Mouse (Mus musculus) liver, adult 2 months (tissue): Measurements from ENCODE around the gene Rxfp4. TPM values are rescaled to one million over a fixed set of nuclear protein-coding genes. Genes with fewer than 3 reads are reported as not detected.

Source experiments
- DNase-seq: peaks from one replicate; pipeline ENCODE4 v3.0.0-alpha.2; 2011; ENCODE audit warnings: low read depth, low spot score; ENCODE audit errors: extremely low read depth
- H3K27ac ChIP-seq: fragments of 200-500 bp; replicated peaks from 2 replicates; pipeline ENCODE4 v1.5.1; 2012; ENCODE audit warnings: low read depth, mild to moderate bottlenecking, control low read depth, inconsistent platforms, low read length; ENCODE audit not compliant: insufficient read depth
- H3K27me3 ChIP-seq: fragments of 200-500 bp; 2 replicates; pipeline ENCODE4 v1.6.1; 2012; ENCODE audit warnings: mild to moderate bottlenecking, moderate library complexity, low read length, inconsistent platforms; ENCODE audit not compliant: control insufficient read depth, insufficient read depth
- H3K36me3 ChIP-seq: fragments of 200-500 bp; 2 replicates; pipeline ENCODE4 v1.6.1; 2012; ENCODE audit warnings: low read length, inconsistent platforms; ENCODE audit not compliant: control insufficient read depth, insufficient read depth
- H3K4me1 ChIP-seq: fragments of 200-500 bp; 2 replicates; pipeline ENCODE4 v1.6.1; 2011; ENCODE audit warnings: low read length; ENCODE audit not compliant: control insufficient read depth, insufficient read depth
- H3K4me3 ChIP-seq: fragments of 200-500 bp; 2 replicates; pipeline ENCODE4 v1.5.1; 2011; ENCODE audit warnings: low read depth, mild to moderate bottlenecking, control low read depth, low read length, moderate library complexity; ENCODE audit not compliant: insufficient read depth
- H3K79me2 ChIP-seq: fragments of 200-500 bp; 2 replicates; pipeline ENCODE4 v1.6.1; 2012; ENCODE audit warnings: inconsistent platforms, mild to moderate bottlenecking, low read length, moderate library complexity; ENCODE audit not compliant: control insufficient read depth, insufficient read depth
- H3K9ac ChIP-seq: fragments of 200-500 bp; 2 replicates; pipeline ENCODE4 v1.6.1; 2012; ENCODE audit warnings: low read depth, mild to moderate bottlenecking, control low read depth, inconsistent platforms, low read length
- CTCF ChIP-seq: fragments of 200-500 bp; IDR thresholded peaks from 2 replicates; pipeline ENCODE4 v1.5.1; 2011; ENCODE audit warnings: low read depth, low read length, control low read depth
- POLR2A ChIP-seq: fragments of 200-500 bp; IDR thresholded peaks from 2 replicates; pipeline ENCODE4 v1.6.1; 2011; ENCODE audit warnings: low read length, control low read depth; ENCODE audit not compliant: insufficient read depth; ENCODE audit errors: extremely low read depth
- WGBS: fragments of 180-500 bp; shearing (Covaris S2); methylation state at CpG from one replicate; pipeline ENCODE4 v1.1.7; 2018; 5-methylcytosine and 5-hydroxymethylcytosine counted together
- polyA plus RNA-seq: library from polyadenylated mRNA; depleted of rRNA; stranded (reverse); fragments of >200 nt; gene quantifications from 2 replicates; pipeline ENCODE4 v1.2.3, GENCODE M21; 2012
- total RNA-seq: library from RNA; depleted of rRNA; stranded (reverse); fragments of >200 nt; gene quantifications from 2 replicates; pipeline ENCODE4 v1.2.3, GENCODE M21; 2014

Rxfp4 gene
- total and polyA plus RNA-seq, 2 experiments = not detected

DNA sequence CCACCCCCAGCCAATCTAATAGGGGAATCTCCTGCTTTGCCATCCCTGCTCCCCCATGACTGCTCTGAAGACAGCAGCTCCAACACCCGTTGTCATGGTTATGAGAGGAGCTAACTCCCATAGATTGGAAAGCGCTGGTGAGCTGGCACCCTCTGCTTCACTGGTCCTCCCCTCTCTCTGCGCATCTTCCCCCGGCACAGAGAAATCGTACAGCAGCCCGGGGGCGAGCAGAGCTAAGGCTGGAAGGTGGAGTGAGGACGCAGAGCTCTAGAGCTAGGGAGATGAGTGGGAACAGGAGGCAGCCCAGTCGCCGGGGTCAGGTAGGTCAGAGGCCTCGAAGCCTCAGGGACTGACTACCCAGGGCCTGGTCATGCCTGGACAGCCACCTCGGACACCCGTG lies 23.7 kb downstream of the Rxfp4 start:
- Histone ChIP-seq H3K4me3 (no peak overlapping the region), H3K27me3 (no peaks in the 10 kb centered on the region), H3K27ac (no peak overlapping the region), H3K4me1 (peaks cover 2% of the 10 kb centered on the region; the same call in 1 of the 2 replicates), H3K79me2 (peaks cover 3% of the 10 kb centered on the region; the same call in 1 of the 2 replicates), H3K36me3 (no peaks in the 10 kb centered on the region), H3K9ac (no peak overlapping the region)
- no peak for DNase-seq
- WGBS = 83% methylated on average over 13 of the region's 13 CpGs
- TF ChIP-seq CTCF (no peak), POLR2A (no peak)

DNA sequence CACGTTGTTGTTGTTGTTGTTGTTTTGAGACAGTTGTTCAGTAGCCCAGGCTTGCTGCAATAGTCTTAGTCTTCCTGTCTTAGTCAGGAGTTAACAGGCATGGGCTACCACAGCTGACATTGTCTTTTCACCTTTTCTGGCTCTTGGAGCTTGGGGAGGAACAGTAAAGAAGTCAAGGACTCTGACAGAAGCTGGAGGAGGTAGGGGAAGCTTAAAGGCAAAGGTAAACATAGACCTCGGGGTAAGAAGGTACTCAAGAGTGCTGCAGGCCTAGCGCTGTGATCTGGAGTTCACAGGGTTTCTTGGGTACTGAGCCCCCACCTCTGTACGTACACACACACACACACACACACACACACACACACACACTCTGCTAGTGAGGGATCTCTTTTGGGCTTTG lies 24.2 kb downstream of the Rxfp4 start:
- H3K36me3 ChIP-seq = no peaks in the 10 kb centered on the region
- H3K4me1 ChIP-seq = peaks cover 2% of the 10 kb centered on the region; the same call in 1 of the 2 replicates
- WGBS = 46% methylated on average over 4 of the region's 4 CpGs
- no peak for DNase-seq
- peaks cover 3% of the 10 kb centered on the region; the same call in 1 of the 2 replicates for H3K79me2 ChIP-seq
- no peaks in the 10 kb centered on the region for H3K27me3 ChIP-seq
- H3K9ac ChIP-seq = no peak overlapping the region
- H3K4me3 ChIP-seq = no peak overlapping the region
- TF ChIP-seq POLR2A (no peak), CTCF (no peak)
- H3K27ac ChIP-seq = no peak overlapping the region

- no peak overlapping the region for H3K4me3 ChIP-seq
- peaks cover 2% of the 10 kb centered on the region; the same call in 1 of the 2 replicates for H3K4me1 ChIP-seq
- H3K36me3 ChIP-seq = no peaks in the 10 kb centered on the region
- TF ChIP-seq CTCF = no peak
- no peak for TF ChIP-seq POLR2A
- H3K27me3 ChIP-seq = no peaks in the 10 kb centered on the region
- peaks cover 3% of the 10 kb centered on the region; the same call in 1 of the 2 replicates for H3K79me2 ChIP-seq
- no peak for DNase-seq
- H3K9ac ChIP-seq = no peak overlapping the region
- H3K27ac ChIP-seq = no peak overlapping the region
- 86% methylated on average over 2 of the region's 2 CpGs for WGBS
Observed at GRCm38 (mm10) chr3:88627535-88627934, 25.4 kb downstream of the Rxfp4 start.

DNA sequence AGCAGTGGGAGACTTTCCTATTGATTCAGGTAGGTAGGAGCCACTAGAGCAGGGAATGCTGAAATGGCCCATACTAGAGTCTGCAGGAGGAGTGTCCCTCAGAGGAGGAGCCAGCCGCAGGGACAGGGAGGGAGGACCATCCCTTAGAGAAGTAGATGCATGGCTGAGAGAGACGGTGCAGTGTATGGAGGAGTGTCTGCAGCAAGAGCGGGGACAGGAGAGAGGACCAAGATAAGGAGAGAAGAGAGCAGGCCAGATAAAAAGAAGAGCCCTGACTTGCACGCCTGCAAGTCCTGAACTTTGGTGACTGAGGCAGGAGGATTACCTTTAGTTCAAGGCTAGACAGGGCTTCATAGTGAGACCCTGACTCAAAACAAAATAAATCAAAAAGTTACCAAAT lies 25.8 kb downstream of the Rxfp4 start:
- no peak overlapping the region for H3K9ac ChIP-seq
- no peak overlapping the region for H3K27ac ChIP-seq
- peaks cover 2% of the 10 kb centered on the region; the same call in 1 of the 2 replicates for H3K4me1 ChIP-seq
- no peaks in the 10 kb centered on the region for H3K36me3 ChIP-seq
- 73% methylated on average over 4 of the region's 4 CpGs for WGBS
- H3K27me3 ChIP-seq = no peaks in the 10 kb centered on the region
- TF ChIP-seq POLR2A = no peak
- peaks cover 3% of the 10 kb centered on the region; the same call in 1 of the 2 replicates for H3K79me2 ChIP-seq
- no peak for DNase-seq
- H3K4me3 ChIP-seq = no peak overlapping the region

DNA sequence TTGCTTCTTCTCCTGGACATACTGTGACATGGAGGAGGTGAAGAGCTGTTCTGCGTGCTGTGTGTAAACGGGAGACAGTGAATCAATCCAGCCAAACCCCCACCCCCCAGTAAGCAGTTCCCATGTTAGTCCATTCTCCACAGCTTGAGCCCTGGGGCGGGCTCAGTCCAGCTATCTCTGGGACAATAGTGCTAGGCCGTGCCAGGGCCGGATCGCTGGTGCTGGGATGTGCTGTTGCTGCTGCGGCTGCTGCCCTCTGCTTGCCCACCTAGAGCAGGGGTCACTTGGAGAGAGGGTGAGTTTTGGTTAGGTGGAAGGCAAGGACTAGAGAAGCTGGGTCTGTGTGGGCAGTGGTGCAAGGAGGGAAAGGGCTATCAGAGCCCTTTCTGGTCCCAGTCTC lies 26.6 kb downstream of the Rxfp4 start:
- Histone ChIP-seq H3K27ac (no peak overlapping the region), H3K36me3 (no peaks in the 10 kb centered on the region), H3K4me1 (peaks cover 2% of the 10 kb centered on the region; the same call in 1 of the 2 replicates), H3K9ac (no peak overlapping the region), H3K79me2 (peaks cover 3% of the 10 kb centered on the region; the same call in 1 of the 2 replicates), H3K27me3 (no peaks in the 10 kb centered on the region), H3K4me3 (no peak overlapping the region)
- TF ChIP-seq POLR2A (no peak), CTCF (no peak)
- WGBS = 77% methylated on average over 7 of the region's 7 CpGs
- DNase-seq = no peak

DNA sequence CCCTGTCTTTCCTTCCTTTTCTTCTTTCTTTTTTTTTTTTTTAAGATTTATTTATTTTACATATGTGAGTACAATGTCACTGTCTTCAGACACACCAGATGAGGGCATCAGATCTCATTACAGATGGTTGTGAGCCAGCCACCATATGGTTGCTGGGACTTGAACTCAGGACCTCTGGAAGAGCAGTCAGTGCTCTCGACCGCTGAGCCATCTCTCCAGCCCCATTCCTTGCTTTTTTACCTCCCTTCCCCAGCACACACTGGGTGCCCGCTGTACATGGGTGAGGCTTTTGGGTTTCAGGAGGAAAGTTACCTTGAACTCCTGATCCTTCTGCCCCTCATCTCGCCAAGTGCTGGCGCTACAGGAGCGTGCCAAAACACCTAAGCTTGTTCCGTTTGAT lies 27.4 kb downstream of the Rxfp4 start:
- H3K27ac ChIP-seq = no peak overlapping the region

More for the DNA sequence above, 27.4 kb downstream of the Rxfp4 start:
- H3K36me3 ChIP-seq = no peaks in the 10 kb centered on the region
- 90% methylated on average over 7 of the region's 7 CpGs for WGBS
- H3K79me2 ChIP-seq = peaks cover 3% of the 10 kb centered on the region; the same call in 1 of the 2 replicates
- H3K4me1 ChIP-seq = peaks cover 6% of the 10 kb centered on the region
- DNase-seq = no peak
- TF ChIP-seq POLR2A = no peak
- TF ChIP-seq CTCF = no peak
- 0 out of 2 replicates have a peak, but pooled peaks cover 7% of the 10 kb centered on the region for H3K27me3 ChIP-seq
- H3K9ac ChIP-seq = no peak overlapping the region
- no peak overlapping the region for H3K4me3 ChIP-seq
